Mouse (Mus musculus): ENCODE results near the gene Sfmbt2.

Gene Sfmbt2

DNA sequence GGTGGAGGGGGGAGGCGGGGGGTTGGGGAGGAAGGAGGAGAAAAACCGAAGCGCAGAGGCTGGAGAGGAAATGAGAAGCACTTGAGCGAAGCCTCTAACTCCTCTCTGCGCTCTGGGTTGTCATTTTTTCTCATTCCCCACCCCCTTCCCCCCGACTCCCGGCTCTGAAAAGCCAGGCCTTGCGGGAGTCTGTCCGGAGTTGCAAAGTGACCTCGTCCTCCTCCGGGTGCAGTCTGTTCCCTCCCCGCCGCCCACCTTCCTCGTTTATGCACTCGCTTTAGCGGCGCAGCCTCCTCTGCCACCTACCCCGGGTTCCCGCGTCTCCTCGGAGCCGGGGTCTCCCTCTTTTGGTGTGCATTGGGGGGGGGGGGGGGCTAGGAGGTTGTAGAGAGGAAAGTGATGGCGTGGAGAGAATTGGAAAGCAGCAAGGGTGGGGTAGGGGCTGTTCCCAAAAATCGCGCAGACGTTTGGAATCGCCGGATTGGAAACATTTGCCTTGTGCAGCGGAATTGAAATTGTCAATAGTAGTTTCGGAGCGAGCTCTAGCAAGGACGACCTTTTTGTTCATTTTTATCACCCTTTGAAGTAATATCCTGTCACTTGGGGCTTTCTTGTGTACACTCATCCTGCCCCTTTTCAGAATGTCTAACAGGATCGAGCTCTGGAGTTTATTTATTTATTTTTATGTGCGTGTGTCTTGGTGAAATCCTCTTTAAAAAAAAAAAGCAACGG, 2.6 kb downstream of the Sfmbt2 start:
- peak; percentile 5 to 41 for DNase-seq

DNA sequence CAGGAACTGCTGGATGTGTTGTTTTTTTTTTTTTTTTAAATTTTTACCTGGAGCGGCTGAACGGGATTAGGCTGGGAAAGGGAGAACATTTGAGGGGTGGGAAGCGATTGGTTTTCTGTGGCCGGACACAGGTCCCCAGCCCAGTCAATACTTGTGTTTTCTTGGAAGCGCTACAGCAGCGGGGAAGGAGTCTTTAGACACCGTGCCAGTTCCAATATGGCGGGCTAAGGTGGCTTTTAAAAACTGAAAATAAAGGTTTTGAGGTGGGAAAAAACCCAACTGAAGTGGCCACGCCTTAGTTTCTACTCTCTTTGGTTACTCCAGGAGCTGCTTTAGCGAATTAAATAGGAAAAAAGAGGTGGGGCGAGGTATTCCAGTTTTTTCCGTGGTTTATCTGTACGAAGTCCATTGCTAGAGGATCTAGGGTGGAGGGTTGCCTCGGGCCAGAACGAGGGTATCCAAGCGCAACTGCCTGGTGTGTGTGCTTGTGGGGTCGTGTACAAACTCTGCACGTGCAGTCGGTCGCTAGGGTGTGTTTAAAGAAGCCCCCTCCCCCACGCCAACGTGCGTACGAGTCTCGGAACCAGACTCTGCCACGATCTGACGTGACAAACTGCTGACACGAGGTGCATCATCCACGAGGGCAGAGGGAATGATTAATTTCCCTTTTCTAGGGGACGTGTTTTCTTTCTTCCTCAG, 3.3 kb downstream of the Sfmbt2 start:
- no peak for DNase-seq

DNA sequence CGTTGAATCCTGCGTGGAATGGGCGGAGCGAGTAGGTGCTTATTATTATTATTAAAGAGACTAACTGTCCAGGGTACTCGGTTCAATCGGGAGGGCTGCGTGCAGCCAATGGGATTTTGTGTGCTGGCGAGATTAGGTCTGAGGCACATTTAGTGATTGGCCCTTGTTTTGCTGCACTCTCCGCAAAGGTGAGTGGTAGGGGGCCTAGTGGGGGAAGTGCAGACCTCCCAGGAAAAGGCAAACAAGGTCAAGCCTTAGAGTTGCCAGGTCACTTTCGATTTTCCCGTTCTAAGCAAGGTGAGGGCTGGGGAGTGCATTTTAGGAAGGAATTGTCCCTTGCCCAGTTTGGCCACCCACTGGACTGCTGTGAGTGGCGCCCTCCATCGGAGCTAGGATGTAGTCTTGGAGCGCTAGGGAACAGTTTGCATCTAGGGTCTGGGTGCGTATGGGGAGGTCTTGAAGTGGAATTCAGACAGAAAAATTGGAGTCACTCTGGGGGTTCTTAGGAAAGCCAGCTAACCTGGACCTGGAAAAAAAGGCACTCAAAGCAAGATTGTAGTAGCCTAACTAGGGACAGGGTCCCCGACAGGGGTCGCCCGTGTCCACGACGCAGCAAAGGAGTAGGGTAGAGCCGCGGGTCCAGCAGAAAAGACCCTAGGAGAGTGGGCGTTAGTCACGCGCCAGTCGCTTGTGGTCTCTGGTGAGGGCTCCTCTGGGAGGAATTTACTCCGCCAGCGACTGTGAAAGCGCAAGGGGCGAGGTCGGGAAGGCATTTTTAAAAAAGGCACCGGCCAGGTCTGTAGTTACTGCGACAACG, 4.1 kb downstream of the Sfmbt2 start:
- peak; percentile 25 to 40 for DNase-seq

DNA sequence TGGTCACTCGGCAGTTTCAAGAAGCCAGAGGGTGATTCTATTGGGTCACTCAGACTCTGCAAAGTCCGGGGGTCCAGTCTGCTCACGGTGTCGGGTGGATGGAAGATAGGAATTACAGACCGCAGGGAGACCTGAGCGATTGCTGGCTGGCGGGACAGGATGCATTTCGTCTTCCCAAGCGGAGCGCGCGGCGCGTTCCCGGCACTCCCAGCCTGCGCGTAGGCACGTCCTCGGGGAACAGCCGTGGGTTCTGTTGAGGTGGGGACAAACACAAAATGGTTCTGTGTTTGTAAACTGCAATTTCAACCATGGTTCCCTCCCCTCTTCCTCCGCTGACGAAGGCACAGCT, 4.7 kb downstream of the Sfmbt2 start:
- DNase-seq, result no peak

DNA sequence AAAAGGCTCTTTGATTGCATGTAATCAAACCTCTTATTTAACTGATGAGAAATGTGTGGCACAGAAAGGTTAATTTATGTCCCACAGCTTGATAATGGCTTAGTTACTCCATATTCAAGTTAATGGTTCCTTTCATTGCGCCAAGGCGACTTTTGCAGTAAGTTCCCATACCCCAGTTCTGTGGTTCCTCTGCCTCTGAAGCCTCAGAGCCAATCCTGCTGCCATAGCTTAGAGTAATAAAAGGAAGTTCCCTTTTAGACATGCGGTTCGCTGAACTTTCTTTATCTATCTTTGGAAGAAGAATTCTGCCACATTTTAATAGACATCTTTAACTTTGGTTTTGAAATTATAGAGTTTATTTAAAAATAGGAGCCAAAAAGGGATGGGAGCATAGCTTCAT, 19.7 kb downstream of the Sfmbt2 start:
- DNase-seq, result no peak

DNA sequence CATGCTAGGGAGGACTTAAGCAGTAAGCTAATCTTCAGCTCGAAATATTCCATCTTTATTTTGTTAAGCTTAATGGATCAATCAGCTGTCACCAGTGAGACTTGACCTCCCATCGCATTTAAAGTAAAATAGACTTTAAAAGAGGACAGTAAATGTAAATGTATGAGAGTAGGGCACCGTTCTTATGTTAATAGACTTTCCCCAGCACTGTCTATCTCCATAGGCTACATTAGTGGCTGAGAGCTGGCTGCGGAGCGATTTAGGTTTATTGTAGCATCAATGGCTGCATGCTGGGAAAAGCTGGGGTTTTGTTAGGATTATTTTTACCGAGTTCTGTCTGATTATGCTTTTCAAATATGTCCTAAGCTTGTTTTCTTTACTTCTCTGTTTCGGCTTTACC, 20.5 kb downstream of the Sfmbt2 start:
- no peak for DNase-seq

DNA sequence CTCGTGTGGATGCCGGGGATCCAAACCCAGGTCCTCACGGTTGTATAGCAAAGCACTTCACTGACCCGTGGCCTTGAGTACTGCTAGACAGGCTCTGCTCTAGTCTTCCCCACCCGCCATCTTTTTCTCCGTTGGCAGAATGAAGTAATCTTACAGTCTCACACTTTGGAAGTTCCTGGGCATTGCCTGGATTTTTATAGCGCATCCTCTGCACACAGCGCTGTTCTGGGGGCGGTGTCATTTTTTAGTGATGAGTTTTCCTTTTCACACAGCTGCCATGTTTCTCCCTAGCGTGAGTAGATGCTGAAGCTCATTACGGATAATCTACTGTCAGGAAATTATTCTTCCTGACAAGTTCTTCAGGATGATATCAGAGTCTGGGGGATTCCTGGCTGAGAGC, 24.8 kb downstream of the Sfmbt2 start:
- DNase-seq, result no peak

DNA sequence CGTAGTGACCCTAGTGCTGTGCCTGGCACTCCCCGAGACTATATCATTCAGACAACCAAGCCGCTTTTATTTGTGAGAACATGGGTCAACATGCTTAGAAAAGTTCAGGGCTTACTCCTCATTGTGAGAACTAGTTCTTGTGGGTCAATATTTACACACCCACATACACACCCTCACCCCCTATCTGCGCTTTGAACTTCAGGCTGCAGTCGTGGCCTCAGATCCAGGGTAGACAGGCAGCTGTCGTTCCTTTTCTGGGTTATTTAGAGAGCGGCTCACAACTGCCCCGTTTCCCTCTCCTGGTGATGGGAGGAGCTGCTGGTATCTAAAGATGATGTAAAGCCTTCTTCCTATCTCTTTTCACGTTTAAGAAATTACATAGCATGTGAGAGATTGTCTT, 27.5 kb downstream of the Sfmbt2 start:
- no peak for DNase-seq

DNA sequence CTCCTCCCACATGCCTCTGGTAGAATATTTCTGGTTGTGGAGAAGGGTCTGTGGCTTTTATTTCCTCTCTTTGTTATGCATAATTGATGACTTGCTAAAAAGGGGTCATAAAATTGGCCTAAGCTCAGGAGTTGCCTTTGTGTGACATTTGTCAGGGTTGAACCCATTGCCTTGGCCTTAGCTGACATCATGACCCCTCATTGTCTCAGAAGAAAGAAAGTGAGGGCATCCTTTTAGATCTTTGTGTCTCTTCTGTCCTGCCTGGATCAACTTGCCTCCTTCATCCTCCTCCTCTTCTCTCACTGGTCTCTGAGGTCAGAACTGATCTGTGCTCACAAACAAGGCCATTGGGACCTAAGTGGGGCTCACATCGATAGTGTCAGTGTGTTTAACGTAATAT, 35.8 kb downstream of the Sfmbt2 start:
- no peak for DNase-seq

DNA sequence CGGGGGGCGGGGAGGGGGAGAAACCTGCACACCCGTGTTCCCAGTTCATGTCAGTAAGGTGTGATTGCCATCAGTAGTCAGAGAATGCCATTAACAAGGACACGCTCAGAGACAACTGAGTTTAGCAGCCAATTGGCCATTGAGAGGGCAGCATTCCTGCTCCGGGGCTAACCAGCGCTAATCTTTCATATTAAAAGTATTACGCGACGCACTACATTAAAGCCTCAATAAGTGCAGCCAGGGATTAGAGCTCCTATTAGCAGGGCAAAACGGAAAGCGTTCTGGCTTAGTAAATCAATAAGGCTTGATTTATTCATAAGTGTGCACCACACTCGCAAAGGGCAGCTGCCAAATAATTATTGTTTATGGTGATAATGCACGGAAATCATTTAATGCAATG, 39.1 kb downstream of the Sfmbt2 start:
- no peak for DNase-seq

DNA sequence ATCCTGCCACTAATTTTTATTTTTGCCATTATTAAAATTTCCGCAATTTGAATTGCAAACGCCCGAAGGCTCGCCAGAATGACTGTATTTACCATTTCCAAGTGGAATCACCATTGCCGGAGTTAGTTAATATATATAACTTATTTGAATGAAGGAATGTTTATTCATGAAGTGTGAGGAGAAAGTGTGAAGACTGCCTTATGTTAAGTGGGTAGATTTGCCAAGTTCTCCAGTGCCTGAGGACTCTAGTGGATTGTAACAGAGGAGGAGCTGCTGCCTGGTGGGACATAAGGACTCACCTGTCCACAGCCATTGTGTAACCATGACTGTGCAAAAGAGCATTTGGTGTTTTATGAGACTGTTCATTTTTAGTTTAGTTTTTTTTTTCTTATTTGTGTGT, 39.8 kb downstream of the Sfmbt2 start:
- no peak for DNase-seq

DNA sequence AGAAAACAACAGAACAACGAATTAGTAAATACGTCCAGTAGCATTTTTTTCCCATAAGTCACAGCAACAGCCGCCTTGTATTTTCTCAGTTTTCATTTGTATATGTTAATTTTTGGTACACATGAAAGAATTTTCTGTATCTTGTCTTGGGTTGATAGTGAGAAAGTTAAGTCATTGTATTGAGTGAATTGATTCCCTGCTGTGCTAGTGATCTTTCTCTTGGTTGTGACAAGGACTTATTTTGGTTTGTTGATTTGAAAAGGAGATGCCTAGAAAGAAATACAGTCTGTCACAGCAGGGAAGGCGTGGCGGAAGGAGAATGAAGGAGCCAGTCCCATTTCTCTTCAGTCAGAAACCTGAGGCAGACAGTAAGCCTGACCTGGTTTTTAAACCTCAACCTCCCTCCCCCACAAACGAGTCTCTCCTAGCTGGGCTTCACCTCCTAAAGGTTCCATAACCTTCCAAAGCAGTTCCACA, 50.7 kb downstream of the Sfmbt2 start:
- DNase-seq, result no peak

DNA sequence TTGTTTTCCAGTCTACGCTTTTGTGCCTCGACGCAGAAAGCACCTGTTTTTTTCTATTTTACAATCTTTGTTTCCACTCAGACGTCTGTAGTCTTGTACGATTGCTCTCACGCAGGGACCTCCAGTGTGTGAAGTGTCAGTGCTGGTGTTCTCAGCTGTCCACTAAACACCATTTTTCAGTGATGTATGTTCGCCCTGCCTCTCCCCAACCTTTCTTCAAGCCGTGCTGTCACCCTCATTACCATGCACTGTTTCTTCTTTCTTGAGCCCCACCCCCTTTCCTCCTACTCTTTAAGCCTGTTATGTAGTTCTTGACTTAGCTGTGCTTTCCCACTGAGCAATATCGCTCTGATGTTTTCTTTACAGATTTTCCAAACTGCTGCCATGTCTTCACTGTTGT, 67.0 kb downstream of the Sfmbt2 start:
- DNase-seq, result no peak

DNA sequence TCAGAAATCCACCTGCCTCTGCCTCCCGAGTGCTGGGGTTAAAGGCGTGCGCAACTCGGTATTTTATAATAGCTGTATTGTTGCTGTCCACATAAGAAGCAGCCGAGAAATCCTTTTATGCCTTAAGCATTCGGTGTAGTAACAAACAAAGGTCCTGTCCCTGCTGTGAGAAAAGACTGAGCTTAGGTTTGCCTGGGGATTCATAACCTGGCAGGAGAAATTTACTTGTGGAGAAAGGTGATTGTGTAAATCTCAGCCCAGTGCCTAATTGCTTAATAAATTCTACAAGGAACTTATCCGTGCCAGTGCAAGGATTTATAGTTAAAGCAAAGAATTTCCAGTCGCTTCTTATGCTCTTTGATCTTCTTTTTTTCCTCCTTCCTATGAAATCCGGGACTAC, 71.5 kb downstream of the Sfmbt2 start:
- DNase-seq, result no peak

DNA sequence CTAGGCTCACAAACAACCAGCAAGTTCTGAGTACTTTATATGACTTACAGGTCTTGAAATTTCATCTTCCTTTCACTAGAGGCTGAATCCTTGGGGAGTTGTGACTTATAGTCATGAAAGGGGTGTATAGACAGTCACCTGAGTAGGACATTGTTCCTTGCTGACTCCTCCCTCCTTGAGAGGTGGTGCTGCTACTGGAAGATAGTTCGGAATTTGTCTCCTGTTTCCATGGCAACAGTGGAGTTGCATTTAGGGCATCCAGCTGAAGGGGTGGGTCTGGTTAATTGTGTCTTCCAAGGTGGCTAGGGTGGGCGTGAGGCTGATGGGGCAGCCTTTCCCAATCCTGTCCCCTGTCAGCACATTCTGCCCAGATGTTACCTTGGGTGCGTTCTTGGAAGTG, 83.3 kb downstream of the Sfmbt2 start:
- no peak for DNase-seq

DNA sequence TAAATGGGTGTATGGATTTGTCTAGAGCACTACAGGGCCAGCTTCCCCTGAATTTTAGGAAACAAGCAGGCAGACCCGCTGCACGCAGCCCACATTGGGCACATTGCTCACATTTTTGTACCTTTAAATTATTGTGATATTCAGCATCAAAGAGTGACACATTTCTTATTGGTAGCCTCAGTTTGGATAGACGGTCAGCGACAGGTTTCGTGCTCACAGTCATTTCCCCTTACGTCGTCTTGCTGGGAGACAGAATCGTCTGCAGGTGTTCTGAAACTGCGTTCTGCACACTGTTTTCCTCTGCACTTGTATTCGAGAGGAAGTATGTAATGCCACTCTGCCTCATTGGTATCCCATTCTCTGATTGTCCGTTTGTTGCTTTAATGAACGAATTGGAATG, 88.0 kb downstream of the Sfmbt2 start:
- DNase-seq, result no peak

DNA sequence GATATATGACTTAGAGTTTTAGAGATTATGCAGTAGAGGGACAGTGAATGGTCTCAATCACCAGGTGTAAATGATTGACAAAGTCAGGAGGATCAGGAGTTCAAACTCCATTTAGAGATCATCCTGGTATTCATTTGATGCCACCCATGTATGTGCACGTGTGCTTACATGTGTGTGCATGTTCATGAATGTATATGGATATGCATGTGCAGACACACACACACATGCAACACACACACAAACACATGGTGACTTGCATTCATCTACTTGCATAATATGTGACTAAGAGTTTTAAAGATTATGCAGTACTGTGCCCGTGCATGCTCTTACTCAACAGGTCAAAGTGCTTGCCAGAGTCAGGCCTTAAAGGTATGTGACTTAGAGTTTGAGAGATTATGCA, 146.2 kb downstream of the Sfmbt2 start:
- peak; percentile 6 to 37 for DNase-seq

DNA sequence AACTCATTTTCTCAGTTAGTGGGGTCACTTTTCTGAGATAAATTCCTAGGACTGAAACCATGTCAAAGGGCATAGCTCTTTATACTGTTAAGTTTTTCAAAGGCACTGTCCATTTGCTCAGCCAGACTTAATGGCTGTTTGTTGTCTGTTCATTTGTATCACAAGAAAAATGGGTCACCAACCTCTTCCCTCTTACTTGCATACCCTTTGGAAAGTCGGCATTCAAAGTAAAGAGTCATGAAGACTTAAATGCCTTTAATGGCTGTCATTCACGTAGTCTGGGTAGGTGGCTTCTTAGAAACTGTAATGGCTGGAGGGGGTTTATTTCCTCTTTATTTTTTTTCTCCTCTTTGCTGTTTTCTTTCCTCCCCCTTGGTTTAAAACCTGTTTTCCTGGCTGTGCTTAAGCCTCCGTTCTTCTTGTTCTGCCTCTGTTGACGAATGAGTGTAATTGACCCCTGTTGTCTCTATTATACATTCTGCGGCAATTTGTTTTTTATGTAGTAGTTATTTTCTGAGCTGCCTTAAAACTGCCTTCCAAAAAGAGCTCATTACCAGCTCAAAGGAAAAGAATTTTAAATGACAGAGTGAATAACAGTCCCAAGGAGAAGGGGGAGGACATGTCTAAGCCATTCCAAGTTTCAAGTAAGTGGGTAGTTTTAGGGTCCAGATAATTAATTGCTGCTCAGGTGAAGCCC, 151.6 kb downstream of the Sfmbt2 start:
- no peak for DNase-seq

DNA sequence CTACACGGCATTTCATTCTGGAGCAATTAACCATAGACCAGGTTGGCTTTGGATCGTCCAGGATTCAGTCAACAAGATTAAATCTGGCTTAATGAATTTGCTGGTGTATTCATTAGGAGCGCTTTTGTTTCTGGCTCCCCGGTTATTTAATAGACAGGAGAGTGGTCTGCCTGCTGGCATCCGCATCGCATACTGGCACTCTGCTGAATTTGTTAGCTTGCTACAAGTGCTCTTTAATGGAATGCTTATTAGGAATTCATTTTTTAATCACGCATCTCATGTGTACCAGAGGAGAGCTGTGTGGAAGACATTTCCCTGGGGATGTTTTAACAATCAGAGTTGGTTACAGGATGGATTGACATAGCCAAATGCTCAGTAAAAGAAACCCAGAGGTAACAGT, 155.3 kb downstream of the Sfmbt2 start:
- DNase-seq, result no peak

DNA sequence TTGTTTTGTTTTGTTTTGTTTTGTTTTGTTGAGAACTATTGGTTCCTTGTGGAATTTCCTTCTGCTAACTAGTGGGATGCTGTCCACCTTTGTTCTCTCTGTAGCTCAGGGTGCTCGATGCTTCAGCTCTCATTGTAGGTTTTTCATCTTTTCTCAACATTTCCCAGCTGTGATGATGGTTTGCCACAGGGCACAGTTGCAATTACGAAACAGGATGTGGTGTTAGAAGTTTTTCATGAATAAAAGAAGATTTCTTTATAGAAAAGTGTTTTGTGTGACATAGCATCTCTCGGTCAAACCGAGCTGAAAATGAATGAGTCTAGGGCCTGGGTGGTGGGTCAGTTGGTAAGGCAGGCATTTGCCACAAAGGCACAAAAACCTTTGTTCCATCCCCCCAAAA, 171.5 kb downstream of the Sfmbt2 start:
- DNase-seq, result no peak

DNA sequence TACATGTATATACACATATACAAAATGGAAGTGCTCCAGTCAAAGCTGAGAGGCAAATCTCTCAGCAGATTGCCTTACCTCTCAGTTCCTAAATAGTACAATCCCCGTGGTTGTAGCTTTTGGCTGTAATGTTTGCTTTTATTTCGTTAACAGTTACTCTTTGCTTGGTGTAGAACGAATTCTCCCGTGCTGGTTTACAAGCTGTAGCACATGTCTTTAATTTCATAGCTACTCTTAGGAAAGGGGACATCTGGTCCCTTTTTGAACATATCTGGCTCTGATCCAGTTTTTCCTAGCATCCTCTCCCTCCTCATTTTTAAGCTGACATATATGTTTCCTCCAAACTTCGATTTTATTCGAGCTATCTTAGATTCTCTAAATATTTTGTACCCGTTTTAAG, 172.1 kb downstream of the Sfmbt2 start:
- no peak for DNase-seq

DNA sequence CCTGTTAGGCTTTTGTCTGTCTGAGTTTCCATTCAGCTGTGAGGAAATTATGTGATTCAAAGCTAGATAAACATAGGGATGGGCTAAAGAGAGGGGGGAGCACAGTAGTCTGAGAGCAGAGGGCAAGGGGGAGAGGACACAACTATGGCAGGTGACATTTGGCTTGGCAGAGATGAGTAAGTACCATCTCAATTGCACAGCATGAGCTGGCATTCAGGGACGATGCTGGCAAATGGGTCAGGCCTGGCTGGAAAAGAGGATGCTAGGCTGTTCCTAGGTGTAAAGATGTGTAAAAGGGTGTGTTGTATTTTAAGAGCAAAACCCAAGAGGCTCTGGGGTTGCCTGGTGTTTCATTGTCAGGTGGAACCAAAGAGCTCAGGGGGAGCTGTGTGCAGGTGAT, 188.5 kb downstream of the Sfmbt2 start:
- no peak for DNase-seq

DNA sequence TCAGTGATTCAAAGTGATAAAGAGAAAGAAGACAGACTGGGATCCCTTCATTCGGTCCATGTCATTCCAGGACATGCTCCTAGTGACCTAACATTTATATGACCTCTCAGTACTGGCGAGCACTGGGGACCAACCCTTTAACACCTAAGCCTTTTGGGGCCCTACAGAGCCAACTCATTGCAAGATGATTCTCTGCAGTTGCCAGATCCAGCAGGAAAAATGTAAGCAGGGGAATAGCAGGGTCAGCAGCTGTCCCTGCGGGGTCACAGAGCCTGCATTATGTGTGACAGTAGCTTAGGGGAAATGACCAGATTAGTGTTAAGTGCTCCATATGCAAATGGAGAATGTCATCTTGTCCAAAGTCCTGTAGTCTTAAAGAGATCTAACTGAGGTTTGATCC, 195.2 kb downstream of the Sfmbt2 start:
- no peak for DNase-seq
